Mouse (Mus musculus): ENCODE results near the gene Thg1l. TPM values are rescaled to one million over a fixed set of nuclear protein-coding genes. Genes with fewer than 3 reads are reported as not detected.

Thg1l gene
- total RNA-seq (2021) = 10 to 100 TPM; 12.2 to 16.1 TPM

- DNase-seq = peak; percentile 89
- intact Hi-C loops (cut with DNase I) = no loop called here
Measured at GRCm38 (mm10) chr11:45955127-45955627, at the start of gene Thg1l. Gene Thg1l (minus strand): TSS chr11:45955494.

GRCm38 (mm10) chr11:45992087-45992486 is 36.8 kb upstream of the Thg1l start:
- no peak for DNase-seq
- intact Hi-C loops (cut with DNase I) = no loop called here

DNA sequence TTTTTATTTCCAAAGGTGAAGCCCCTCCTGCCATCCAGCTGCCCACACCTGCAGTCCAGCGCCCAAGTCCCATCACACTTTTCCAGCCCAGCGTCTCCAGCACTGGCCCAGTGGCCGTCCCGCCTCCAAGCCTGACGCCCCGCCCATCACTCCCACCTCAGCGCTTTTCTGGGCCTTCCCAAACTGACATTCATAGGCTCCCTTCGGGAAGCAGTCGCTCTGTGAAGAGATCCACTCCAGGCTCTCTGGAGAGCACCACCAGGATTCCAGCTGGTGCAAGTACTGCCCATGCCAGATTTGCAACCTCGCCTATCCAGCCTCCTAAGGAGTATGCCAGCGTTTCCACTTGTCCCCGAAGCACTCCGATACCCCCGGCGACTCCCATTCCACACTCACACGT is 36.3 kb upstream of the Thg1l start:
- DNase-seq = peak; percentile 11
- intact Hi-C loops (cut with DNase I) = no loop called here

DNA sequence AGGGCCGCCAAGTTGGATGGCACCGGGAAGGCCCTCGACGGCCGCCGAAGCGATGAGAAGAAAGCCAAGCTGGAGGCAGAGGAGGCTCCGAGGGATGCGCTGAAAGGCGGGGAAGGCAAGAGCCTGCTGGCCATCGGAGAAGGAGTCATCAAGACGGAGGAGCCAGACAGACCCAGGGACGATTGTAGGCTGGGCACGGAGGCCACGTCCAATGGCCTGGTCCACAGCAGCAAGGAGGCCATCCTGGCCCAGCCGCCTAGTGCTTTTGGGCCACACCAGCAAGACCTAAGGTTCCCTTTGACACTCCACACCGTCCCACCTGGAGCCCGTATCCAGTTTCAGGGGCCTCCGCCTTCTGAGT is 25.6 kb upstream of the Thg1l start:
- intact Hi-C loops (cut with DNase I) = no loop called here
- no peak for DNase-seq

DNA sequence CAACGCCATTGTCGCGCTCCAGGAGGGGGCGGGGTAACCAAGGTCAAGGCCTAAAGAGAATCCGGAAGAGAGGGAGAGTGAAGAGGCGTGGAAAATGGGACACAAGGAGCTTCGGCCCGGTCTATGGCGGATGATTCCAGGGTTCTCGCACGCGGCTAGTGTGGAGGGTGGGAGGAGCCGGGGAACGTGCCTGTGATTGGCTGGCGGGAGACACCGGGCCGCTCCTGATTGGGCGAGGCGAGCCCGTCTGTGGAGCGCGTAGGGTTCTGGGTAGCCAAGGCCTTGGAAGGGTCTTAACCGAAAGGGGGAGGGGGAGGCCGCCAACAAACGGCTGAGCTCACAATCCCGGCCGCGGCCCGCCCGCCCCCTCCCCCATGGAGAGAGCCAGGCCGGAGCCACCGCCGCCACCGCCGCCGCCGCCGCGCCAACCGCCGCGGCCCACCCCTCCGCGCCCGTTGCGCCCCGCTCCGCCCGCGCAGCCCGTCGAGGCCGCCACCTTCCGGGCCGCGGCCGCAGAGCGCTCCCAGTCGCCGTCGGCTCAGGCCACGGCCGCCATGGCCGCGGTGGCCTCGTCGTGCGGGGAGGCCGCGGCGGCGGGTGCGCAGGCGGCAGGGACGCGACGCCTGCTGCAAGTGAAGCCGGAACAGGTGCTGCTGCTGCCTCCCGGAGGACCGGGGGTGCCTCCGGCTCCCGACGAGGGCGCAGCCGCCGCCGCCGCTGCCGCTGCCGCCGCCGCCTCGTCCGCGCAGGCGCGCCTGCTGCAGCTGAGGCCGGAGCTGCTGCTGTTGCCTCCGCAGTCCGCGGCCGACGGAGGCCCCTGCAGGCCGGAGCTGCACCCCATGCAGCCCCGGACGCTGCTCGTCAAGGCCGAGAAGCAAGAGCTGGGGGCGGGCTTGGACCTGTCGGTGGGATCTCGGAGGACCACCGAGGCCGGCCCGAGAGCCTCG is 24.9 kb upstream of the Thg1l start, which contains the start of gene Sox30:
Gene Sox30, plus strand, starts transcription at position 365 of the 947 bp plus-strand sequence.
- peak; percentile 71 for DNase-seq
- intact Hi-C loops (cut with DNase I) = no loop called here

DNA sequence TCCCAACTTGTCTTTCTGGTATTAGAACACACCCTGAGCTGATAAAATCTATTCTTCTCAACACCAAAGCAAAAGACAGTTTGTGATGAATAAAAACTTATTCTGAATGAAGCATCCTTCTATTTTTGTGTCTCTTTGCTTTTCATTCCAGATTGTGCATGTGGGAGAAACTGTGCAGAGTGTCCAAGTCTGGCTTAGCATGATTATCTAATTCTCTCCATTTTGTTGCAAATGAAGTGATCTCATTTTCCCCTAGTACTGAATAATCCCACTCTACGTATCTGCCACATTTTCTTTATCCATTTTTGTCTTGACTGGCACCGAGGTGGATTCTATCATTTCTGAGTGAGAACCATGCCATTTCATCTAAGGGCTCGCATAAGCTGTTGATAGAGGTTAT is 20.8 kb upstream of the Thg1l start:
- no peak for DNase-seq
- intact Hi-C loops (cut with DNase I) = no loop called here

GRCm38 (mm10) chr11:45974466-45974865 is 19.2 kb upstream of the Thg1l start:
- no peak for DNase-seq
- intact Hi-C loops (cut with DNase I) = no loop called here

DNA sequence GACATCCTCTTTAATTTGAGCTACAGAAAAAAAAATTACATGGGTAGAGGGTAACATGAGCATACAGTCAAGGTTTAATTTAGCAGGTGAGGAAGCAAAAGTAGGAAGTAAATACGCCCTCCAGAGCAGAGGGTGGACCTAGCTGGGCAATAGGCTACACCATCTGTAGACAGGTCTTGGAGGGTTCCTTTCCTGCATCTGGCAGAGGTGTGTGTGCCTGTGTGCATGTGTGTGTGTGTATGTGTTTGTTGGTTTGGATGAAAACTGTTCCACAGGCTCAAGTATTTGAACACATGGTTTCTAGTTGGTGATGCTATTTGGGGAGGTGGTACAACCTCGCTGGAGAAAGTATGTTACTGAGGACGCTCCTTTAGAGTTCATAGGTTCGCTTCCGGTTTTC is 18.3 kb upstream of the Thg1l start:
- DNase-seq = no peak
- intact Hi-C loops (cut with DNase I) = no loop called here

- intact Hi-C loops (cut with DNase I) = loop anchor here (10.0 kb wide), 1 partner anchor 86 kb away; the partner anchor contains the start of genes Adam19 and Gm12166
- DNase-seq = no peak
Measured at GRCm38 (mm10) chr11:45968466-45968865, 13.2 kb upstream of the Thg1l start.

- intact Hi-C loops (cut with DNase I) = loop anchor here (10.0 kb wide), 1 partner anchor 88 kb away; the partner anchor contains the start of genes Adam19 and Gm12166
- DNase-seq = no peak
Measured at GRCm38 (mm10) chr11:45966896-45967295, 11.6 kb upstream of the Thg1l start.

- DNase-seq = no peak
- intact Hi-C loops (cut with DNase I) = loop anchor here (10.0 kb wide), 1 partner anchor 95 kb away; the partner anchor contains the start of genes Adam19 and Gm12166
Measured at GRCm38 (mm10) chr11:45960003-45960402, 4.7 kb upstream of the Thg1l start.

DNA sequence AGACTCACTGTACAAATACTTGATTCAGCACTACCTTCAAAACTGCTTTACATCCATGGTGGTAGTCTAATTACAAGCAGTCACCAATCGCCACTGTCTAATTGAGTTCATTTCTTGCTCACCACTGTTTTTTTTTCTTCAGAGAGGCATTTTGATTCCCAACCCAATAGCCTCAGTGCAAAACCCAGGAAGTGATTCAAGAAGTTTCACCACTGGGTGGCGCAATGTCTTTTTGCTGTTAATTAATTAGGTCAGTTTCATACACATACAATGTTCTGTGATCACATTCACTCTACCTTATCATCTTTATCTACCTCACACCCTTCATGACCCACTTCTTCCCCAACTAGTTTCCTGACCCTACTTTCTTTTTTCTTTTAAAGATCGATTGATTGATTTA is 4.3 kb upstream of the Thg1l start:
- DNase-seq = peak; percentile 12
- intact Hi-C loops (cut with DNase I) = no loop called here

DNA sequence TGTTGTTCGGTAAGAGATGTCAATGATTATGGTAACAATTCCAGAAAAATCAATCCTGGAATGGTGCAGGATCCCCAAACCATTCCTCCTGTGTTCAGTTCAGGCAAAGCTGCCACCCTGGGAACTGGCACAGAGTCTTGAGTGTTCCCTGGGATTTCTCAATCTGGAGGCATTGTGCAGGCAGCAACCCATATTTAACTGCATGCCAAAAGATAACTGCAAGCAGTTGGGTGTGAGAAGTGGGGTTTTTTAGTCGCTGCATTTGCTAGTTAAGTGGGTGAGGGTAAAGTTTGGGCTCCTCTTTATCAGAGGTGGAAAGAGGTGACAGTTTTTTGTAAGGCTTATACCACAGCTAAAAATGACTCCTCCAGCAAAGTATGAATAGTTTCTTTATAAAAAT is 7.8 kb downstream of the Thg1l start:
- intact Hi-C loops (cut with DNase I) = no loop called here
- no peak for DNase-seq

GRCm38 (mm10) chr11:45946796-45947195 is 8.5 kb downstream of the Thg1l start:
- intact Hi-C loops (cut with DNase I) = no loop called here
- DNase-seq = no peak

DNA sequence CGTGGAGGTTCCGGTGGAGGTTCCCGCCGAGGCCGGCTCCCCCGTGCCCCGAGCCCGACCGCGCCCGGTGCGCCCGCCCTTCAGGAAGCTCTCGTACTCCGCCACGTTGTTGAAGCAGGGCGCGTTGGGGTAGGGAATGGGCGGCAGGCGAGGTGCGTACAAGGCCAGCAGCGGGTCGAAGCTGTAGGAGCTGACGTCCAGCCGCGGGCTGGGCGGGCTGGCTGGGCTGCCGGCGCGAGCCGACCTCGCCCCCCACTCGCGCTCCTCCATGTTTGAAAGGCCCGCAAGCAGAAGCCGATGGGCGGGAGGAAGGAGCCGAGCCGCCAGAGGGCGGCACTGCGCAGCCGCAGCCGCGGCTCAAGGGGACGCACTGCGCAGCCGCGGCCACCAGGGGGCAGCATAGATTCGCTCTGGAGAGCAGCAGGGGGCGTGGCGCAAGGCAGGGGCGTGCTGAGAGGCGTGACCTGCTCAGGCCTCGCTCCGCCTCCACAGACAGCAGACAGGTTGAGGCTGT is 10.6 kb downstream of the Thg1l start, which contains the start of gene Lsm11:
Gene Lsm11, minus strand, starts transcription at position 293 of the 514 bp plus-strand sequence.
- intact Hi-C loops (cut with DNase I) = loop anchor here (5.0 kb wide), 1 partner anchor 273 kb away; no protein-coding TSS in a partner anchor
- DNase-seq = peak; percentile 96

GRCm38 (mm10) chr11:45943891-45944642 is 11.2 kb downstream of the Thg1l start:
- intact Hi-C loops (cut with DNase I) = loop anchor here (5.0 kb wide), 1 partner anchor 273 kb away; no protein-coding TSS in a partner anchor
- DNase-seq = peak; percentile 29

- intact Hi-C loops (cut with DNase I) = loop anchor here (5.0 kb wide), 1 partner anchor 274 kb away; no protein-coding TSS in a partner anchor
- DNase-seq = peak; percentile 20
Measured at GRCm38 (mm10) chr11:45943108-45943705, 12.1 kb downstream of the Thg1l start.

DNA sequence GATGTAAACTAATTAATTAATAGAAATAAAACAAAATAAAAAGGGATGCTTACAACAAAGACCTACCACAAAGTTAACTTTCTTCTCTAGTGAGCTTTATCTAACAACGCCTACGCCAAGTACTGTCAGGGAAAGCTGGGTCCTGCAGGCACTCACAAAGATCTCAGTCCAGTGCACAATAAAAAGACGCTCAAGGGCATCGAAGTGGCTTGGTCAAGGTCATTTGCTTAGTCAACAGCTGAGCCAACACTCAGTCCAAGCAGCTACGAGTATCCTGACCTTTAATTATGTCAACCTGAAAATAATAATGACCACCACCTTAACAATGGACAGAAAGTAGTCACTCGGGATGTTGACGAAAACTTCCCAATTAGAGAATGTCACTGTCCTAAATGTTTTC is 13.0 kb downstream of the Thg1l start:
- intact Hi-C loops (cut with DNase I) = loop anchor here (5.0 kb wide), 1 partner anchor 275 kb away; no protein-coding TSS in a partner anchor

DNA sequence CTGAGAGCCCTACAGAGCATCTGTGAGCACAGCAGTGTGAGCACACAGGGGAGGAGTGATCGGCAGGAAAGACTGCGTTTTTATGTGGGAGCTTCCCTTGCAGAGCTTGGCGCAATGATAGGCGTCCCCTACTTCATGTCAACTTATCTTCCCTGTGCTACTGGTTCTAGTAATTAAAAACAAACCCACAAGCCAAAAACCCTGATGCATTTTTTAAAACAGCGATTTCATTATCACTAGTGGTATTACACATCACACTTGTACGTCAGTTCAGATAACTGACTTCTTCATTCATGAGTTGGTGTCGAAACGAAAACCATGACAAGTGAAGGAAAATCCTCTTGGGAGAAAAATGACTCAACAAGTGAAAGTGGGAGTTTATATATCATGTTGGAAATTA is 16.4 kb downstream of the Thg1l start:
- no peak for DNase-seq
- intact Hi-C loops (cut with DNase I) = no loop called here

More for the DNA sequence above, 13.0 kb downstream of the Thg1l start:
- no peak for DNase-seq

- DNase-seq = no peak
- intact Hi-C loops (cut with DNase I) = no loop called here
Measured at GRCm38 (mm10) chr11:45937478-45937877, 17.8 kb downstream of the Thg1l start.

Data from left cerebral cortex, postnatal 4 days (tissue).